Comparison of ENCODE assay signal across 19 mouse cellular contexts in the genomic region with DNA sequence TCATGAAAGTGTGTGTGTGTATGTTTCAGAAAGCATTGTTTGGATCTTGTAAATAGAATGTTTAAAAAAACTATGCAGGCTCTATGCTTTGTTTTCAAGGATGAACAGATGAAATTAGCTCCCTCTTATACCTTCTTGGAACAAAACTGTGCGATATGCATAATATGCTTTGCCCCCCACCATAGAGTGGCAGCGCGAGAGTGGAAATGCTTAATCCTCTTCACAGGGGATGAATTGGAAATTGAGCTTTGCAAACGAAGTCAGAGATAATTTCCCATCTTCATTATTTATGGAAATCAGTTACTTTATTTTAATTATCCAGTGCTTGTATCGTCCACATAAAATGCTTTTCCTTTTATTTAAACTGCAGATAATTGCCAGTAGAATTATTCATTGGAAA.
DNase-seq lines count a peak whose midpoint lies in the region; ATAC-seq and TF ChIP-seq lines count a peak whose summit lies in the region.
"Had no signal": no experiment of that assay in that cellular context is flagged by ENCODE, and none has a peak within 500 bp of the region (broad histone marks: within the 10 kb centered on the region; RNA-seq: fewer than 3 reads in every experiment).

No protein-coding gene starts in this region.

- TF ChIP-seq POLR2A in brain, embryonic 14.5 days (IDR thresholded peaks at IDR 0.05; ENCODE audit: borderline replicate concordance, extremely low read depth, insufficient read depth, insufficient read length, poor library complexity, severe bottlenecking), result no peak

- H3K36me3 ChIP-seq in midbrain, embryonic 14.5 days (ENCODE audit: control insufficient read depth, insufficient read depth, low read length), result no peaks in the 10 kb centered on the region
- no peaks in the 10 kb centered on the region for H3K36me3 ChIP-seq in midbrain, embryonic 11.5 days (ENCODE audit: control insufficient read depth, insufficient read depth, low read length)
- no peaks in the 10 kb centered on the region for H3K36me3 ChIP-seq in midbrain, embryonic 16.5 days (ENCODE audit: control insufficient read depth, insufficient read depth, low read length)
- H3K36me3 ChIP-seq: embryonic facial prominence, embryonic 10.5 days; embryonic facial prominence, embryonic 12.5 days had no signal

- no peak overlapping the region for H3K4me2 ChIP-seq in midbrain, embryonic 14.5 days (ENCODE audit: low read length)
- no peak overlapping the region for H3K4me2 ChIP-seq in midbrain, embryonic 11.5 days
- no peak overlapping the region for H3K4me2 ChIP-seq in midbrain, embryonic 16.5 days (ENCODE audit: low read length)
- H3K4me2 ChIP-seq: embryonic facial prominence, embryonic 12.5 days; forebrain, embryonic 13.5 days had no signal

- no peak for DNase-seq in left cerebral cortex, adult 2 months (ENCODE audit: extremely low spot score in 1 of 2, low spot score in 2 of 2)
- DNase-seq in left cerebral cortex, postnatal 36 days (ENCODE audit: low spot score in 2 of 2), result no peak
- peak; percentile 52 for DNase-seq in midbrain, embryonic 14.5 days
- DNase-seq in midbrain, embryonic 11.5 days (ENCODE audit: low spot score, missing footprints), result no peak
- peak; percentile 62 for DNase-seq in brain, embryonic 14.5 days (ENCODE audit: low read depth)
- DNase-seq in adrenal gland, adult 18-20 months (ENCODE audit: low spot score in 2 of 2), result no peak
- DNase-seq: adrenal gland, adult 8-10 months; adrenal gland, postnatal 14 days; adrenal gland, postnatal 36 days; cerebellum, adult 11 months; cerebellum, adult 2 months; cerebellum, adult 9-10 months; cerebellum, postnatal 10 days; cerebellum, postnatal 25 days had no signal

- no peak for TF ChIP-seq CTCF in left cerebral cortex, adult 2 months (IDR thresholded peaks at IDR 0.05)
- TF ChIP-seq CTCF in brain, embryonic 14.5 days (IDR thresholded peaks at IDR 0.05; ENCODE audit: borderline replicate concordance, extremely low read depth, insufficient read depth, insufficient read length), result no peak

- no peak overlapping the region for H3K9ac ChIP-seq in midbrain, embryonic 14.5 days (replicated peaks; ENCODE audit: low read length)
- H3K9ac ChIP-seq in midbrain, embryonic 11.5 days (ENCODE audit: low read length), result no peak overlapping the region
- H3K9ac ChIP-seq in midbrain, embryonic 16.5 days (ENCODE audit: low read depth, low read length), result no peak overlapping the region
- H3K9ac ChIP-seq: embryonic facial prominence, embryonic 12.5 days; forebrain, embryonic 13.5 days had no signal

- WGBS in midbrain, embryonic 14.5 days, result 33% methylated on average over 5 of the region's 5 CpGs
- 68% methylated on average over 5 of the region's 5 CpGs for WGBS in midbrain, embryonic 11.5 days
- WGBS in midbrain, embryonic 16.5 days, result 29% methylated on average over 5 of the region's 5 CpGs

- no peaks in the 10 kb centered on the region for H3K9me3 ChIP-seq in midbrain, embryonic 14.5 days (ENCODE audit: control insufficient read depth, low read length)
- no peaks in the 10 kb centered on the region for H3K9me3 ChIP-seq in midbrain, embryonic 11.5 days (ENCODE audit: control insufficient read depth, low read length)
- no peaks in the 10 kb centered on the region for H3K9me3 ChIP-seq in midbrain, embryonic 16.5 days (replicated peaks; ENCODE audit: control insufficient read depth, low read length, poor library complexity, severe bottlenecking)
- H3K9me3 ChIP-seq: embryonic facial prominence, embryonic 10.5 days; embryonic facial prominence, embryonic 12.5 days; forebrain, embryonic 13.5 days had no signal

- no peak for ATAC-seq in midbrain, embryonic 14.5 days (ENCODE audit: low FRiP score, low TSS enrichment)
- ATAC-seq in midbrain, embryonic 11.5 days (ENCODE audit: low FRiP score), result no peak
- ATAC-seq in midbrain, embryonic 16.5 days, result no peak
- ATAC-seq: forebrain, embryonic 13.5 days; forebrain, embryonic 16.5 days had no signal

- no peaks in the 10 kb centered on the region for H3K27me3 ChIP-seq in midbrain, embryonic 14.5 days (ENCODE audit: control insufficient read depth, insufficient read depth, low read length)
- H3K27me3 ChIP-seq in midbrain, embryonic 11.5 days (ENCODE audit: control insufficient read depth, insufficient read depth, low read length), result no peaks in the 10 kb centered on the region
- no peaks in the 10 kb centered on the region for H3K27me3 ChIP-seq in midbrain, embryonic 16.5 days (ENCODE audit: control insufficient read depth, insufficient read depth, low read depth, low read length)
- H3K27me3 ChIP-seq: embryonic facial prominence, embryonic 12.5 days; forebrain, embryonic 13.5 days had no signal

- peaks cover 2% of the 10 kb centered on the region; the same call in 1 of the 2 replicates for H3K4me1 ChIP-seq in midbrain, embryonic 14.5 days (ENCODE audit: control insufficient read depth, insufficient read depth, low read length)
- no peaks in the 10 kb centered on the region for H3K4me1 ChIP-seq in midbrain, embryonic 11.5 days (ENCODE audit: control insufficient read depth, insufficient read depth, low read length)
- H3K4me1 ChIP-seq in midbrain, embryonic 16.5 days (ENCODE audit: control insufficient read depth, insufficient read depth, low read length), result 0 out of 2 replicates have a peak, but pooled peaks cover 4% of the 10 kb centered on the region
- H3K4me1 ChIP-seq: embryonic facial prominence, embryonic 10.5 days; embryonic facial prominence, embryonic 12.5 days; forebrain, embryonic 13.5 days had no signal

- H3K27ac ChIP-seq in left cerebral cortex, adult 2 months, result peak overlapping the region; percentile 32; the same call in 1 of the 2 replicates
- no peak overlapping the region for H3K27ac ChIP-seq in midbrain, embryonic 14.5 days (replicated peaks; ENCODE audit: low read depth, low read length)
- H3K27ac ChIP-seq in midbrain, embryonic 11.5 days (ENCODE audit: low read depth, low read length), result no peak overlapping the region
- H3K27ac ChIP-seq in midbrain, embryonic 16.5 days (ENCODE audit: low read length), result peak overlapping the region; percentile 34; the same call in 1 of the 2 replicates
- H3K27ac ChIP-seq: embryonic facial prominence, embryonic 10.5 days; embryonic facial prominence, embryonic 12.5 days; forebrain, embryonic 13.5 days had no signal

- intact Hi-C loops in left cerebral cortex, adult 2 months (cut with DNase I), result no loop called here
- intact Hi-C loops in left cerebral cortex, postnatal 36 days (cut with DNase I), result no loop called here

- no peak overlapping the region for H3K4me3 ChIP-seq in left cerebral cortex, adult 2 months
- no peak overlapping the region for H3K4me3 ChIP-seq in midbrain, embryonic 14.5 days (replicated peaks; ENCODE audit: low read depth, low read length)
- H3K4me3 ChIP-seq in midbrain, embryonic 11.5 days (ENCODE audit: low read depth, low read length), result no peak overlapping the region
- H3K4me3 ChIP-seq in midbrain, embryonic 16.5 days (ENCODE audit: low read depth, low read length), result no peak overlapping the region
- H3K4me3 ChIP-seq: embryonic facial prominence, embryonic 10.5 days; embryonic facial prominence, embryonic 12.5 days; forebrain, embryonic 13.5 days had no signal

Comparison
In these comparisons a context has a peak if more than half of its experiments do, and no peak if none do; other contexts are left out.
1. DNase-seq: peak in midbrain, embryonic 14.5 days (single experiment) and brain, embryonic 14.5 days (single experiment); none in left cerebral cortex, adult 2 months (0 of 2), left cerebral cortex, postnatal 36 days (0 of 2), midbrain, embryonic 11.5 days (single experiment) and adrenal gland, adult 18-20 months (0 of 2).
2. H3K27ac ChIP-seq: peak in left cerebral cortex, adult 2 months (single experiment) and midbrain, embryonic 16.5 days (single experiment); none in midbrain, embryonic 14.5 days (single experiment) and midbrain, embryonic 11.5 days (single experiment).